Mouse (Mus musculus) limb, embryonic 14.5 days (tissue): Measurements from ENCODE around the gene Gpr162. TPM values are rescaled to one million over a fixed set of nuclear protein-coding genes. Genes with fewer than 3 reads are reported as not detected.

Experiments used
- ATAC-seq: fragments of 200-750 bp; cut with Nextera tagmentation; 2 replicates; pipeline ENCODE4 v1.8.0; 2017; ENCODE audit warnings: low read depth, moderate number of reproducible peaks, moderate TSS enrichment; ENCODE audit not compliant: low FRiP score
- DNase-seq: peaks from one replicate; pipeline ENCODE4 v3.0.0-alpha.2; 2015; ENCODE audit warnings: low spot score
- H3K27ac ChIP-seq: fragments of 300-500 bp; sonication (generic); replicated peaks from 2 replicates; pipeline ENCODE4 v1.5.1; 2014; ENCODE audit warnings: low read depth, mild to moderate bottlenecking, low read length, moderate library complexity, mixed read lengths
- H3K27me3 ChIP-seq: fragments of 300-500 bp; sonication (generic); 2 replicates; pipeline ENCODE4 v1.6.1; 2014; ENCODE audit warnings: low read length, mixed read lengths; ENCODE audit not compliant: control insufficient read depth, insufficient read depth
- H3K36me3 ChIP-seq: fragments of 300-500 bp; sonication (generic); 2 replicates; pipeline ENCODE4 v1.6.1; 2014; ENCODE audit warnings: mild to moderate bottlenecking, low read length, moderate library complexity, mixed read lengths; ENCODE audit not compliant: control insufficient read depth, insufficient read depth
- H3K4me1 ChIP-seq: fragments of 300-500 bp; sonication (generic); 2 replicates; pipeline ENCODE4 v1.6.1; 2014; ENCODE audit warnings: antibody characterized with exemption, low read length, mixed read lengths; ENCODE audit not compliant: control insufficient read depth, insufficient read depth
- H3K4me2 ChIP-seq: fragments of 300-500 bp; sonication (generic); replicated peaks from 2 replicates; pipeline ENCODE4 v1.6.1; 2014; ENCODE audit warnings: low read depth, mild to moderate bottlenecking, low read length, moderate library complexity; ENCODE audit not compliant: severe bottlenecking
- H3K4me3 ChIP-seq: fragments of 300-500 bp; sonication (generic); replicated peaks from 2 replicates; pipeline ENCODE4 v1.5.1; 2014; ENCODE audit warnings: low read length
- H3K9ac ChIP-seq: fragments of 300-500 bp; sonication (generic); 2 replicates; pipeline ENCODE4 v1.6.1; 2014; ENCODE audit warnings: mild to moderate bottlenecking, low read depth, low read length, moderate library complexity; ENCODE audit not compliant: severe bottlenecking
- H3K9me3 ChIP-seq: fragments of 300-500 bp; sonication (generic); 2 replicates; pipeline ENCODE4 v1.6.1; 2016; ENCODE audit warnings: low read length; ENCODE audit not compliant: control insufficient read depth
- POLR2A ChIP-seq: fragments of 200-500 bp; IDR thresholded peaks from 2 replicates; pipeline ENCODE4 v1.8.0; 2012; ENCODE audit warnings: inconsistent platforms, mild to moderate bottlenecking, moderate library complexity, borderline replicate concordance; ENCODE audit not compliant: insufficient read depth, insufficient read length; ENCODE audit errors: extremely low read depth
- WGBS: fragments of 180-500 bp; shearing (Covaris S2); extraction: QIAGEN DNeasy Blood & Tissue Kit; methylation state at CpG from one replicate; pipeline ENCODE4 v1.1.7; 2014; 5-methylcytosine and 5-hydroxymethylcytosine counted together
- polyA plus RNA-seq, 2 experiments: library from polyadenylated mRNA; depleted of rRNA in 1 of 2; stranded (reverse) in 1 of 2; unstranded in 1 of 2; fragments of >200 nt; fragmentation: Nextera tagmentation in 1 of 2; extraction: Ambion mirVana in 1 of 2; gene quantifications; 2 replicates each; pipeline versions ENCODE4 v1.2.1 to v1.2.3; 2012 to 2014

The Gpr162 gene
- polyA plus RNA-seq, 2 experiments, result 2.1 to 7.5 TPM

DNA sequence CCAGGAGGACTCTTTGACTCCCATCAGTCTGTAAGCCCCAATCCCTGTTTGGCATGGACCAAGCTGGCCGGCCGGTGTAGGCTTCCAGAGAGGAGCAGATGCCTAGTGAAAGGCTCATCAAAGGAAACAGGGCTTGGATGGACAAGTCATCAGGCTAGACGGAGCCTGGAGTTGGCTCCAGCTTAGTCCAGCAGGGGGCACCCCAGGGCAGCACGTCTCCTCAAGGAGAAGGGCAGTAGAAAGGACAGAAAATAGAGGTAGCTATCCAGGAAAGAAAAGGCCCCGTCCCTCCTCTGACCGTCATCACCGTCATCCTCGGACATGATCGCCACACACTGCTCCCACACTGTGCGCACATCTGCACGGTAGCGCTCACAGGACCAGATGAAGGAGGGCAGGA lies 4.1 kb downstream of the Gpr162 start:
- no peak overlapping the region for H3K4me2 ChIP-seq
- no peaks in the 10 kb centered on the region for H3K9me3 ChIP-seq
- WGBS, result 9% methylated on average over 12 of the region's 12 CpGs
- peaks cover 15% of the 10 kb centered on the region for H3K36me3 ChIP-seq
- TF ChIP-seq POLR2A, result no peak
- DNase-seq (peak; percentile 80), ATAC-seq (no peak)
- no peak overlapping the region for H3K9ac ChIP-seq
- no peak overlapping the region for H3K4me3 ChIP-seq
- no peak overlapping the region for H3K27ac ChIP-seq
- H3K27me3 ChIP-seq, result no peaks in the 10 kb centered on the region
- H3K4me1 ChIP-seq, result peaks cover 29% of the 10 kb centered on the region

DNA sequence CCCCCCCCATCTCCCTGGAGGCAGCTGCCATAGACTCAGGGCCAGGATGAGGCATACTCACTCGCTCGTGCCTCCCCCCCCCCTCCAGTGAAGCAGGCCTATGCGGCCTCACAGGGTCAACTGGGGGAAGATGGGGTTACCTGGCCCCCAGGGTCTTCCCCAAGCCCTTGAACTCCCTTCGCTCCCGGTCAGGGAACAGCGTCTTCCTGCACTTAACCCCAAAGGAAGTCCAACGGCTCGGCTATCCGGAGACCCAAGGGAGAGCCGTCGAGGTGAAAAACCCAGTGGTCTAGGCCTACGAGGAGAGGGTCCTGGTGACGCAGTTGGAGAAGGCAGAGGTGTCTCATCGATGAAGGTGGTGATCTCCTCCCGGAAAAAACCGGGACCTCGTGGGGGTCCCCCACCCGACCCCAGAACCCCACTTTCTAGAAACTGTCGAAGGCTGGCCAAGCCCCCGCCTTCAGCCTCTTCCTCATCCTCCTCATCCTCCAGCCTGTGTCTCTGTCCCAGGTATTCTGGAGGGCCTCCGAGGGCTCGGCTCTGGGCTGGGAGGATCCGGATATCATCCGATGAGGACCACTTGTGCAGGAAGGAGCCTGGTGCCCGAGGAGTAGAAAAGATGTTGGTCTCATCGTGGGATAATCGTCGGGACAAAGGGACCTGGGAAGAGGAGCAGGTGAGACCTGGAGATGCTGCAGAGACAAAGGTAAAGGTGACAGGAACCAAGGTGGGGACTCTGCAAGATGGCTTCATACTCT lies 5.0 kb downstream of the Gpr162 start:
- H3K4me2 ChIP-seq, result peak overlapping the region; percentile 68
- 79% methylated on average over 28 of the region's 28 CpGs for WGBS
- H3K27me3 ChIP-seq, result no peaks in the 10 kb centered on the region
- DNase-seq, result no peak
- peak overlapping the region; percentile 85 for H3K4me3 ChIP-seq
- no peak for TF ChIP-seq POLR2A
- no peak for ATAC-seq
- no peaks in the 10 kb centered on the region for H3K9me3 ChIP-seq
- H3K27ac ChIP-seq, result no peak overlapping the region
- H3K9ac ChIP-seq, result peak overlapping the region; percentile 98; the same call in 1 of the 2 replicates
- H3K36me3 ChIP-seq, result peaks cover 24% of the 10 kb centered on the region
- H3K4me1 ChIP-seq, result peaks cover 29% of the 10 kb centered on the region

DNA sequence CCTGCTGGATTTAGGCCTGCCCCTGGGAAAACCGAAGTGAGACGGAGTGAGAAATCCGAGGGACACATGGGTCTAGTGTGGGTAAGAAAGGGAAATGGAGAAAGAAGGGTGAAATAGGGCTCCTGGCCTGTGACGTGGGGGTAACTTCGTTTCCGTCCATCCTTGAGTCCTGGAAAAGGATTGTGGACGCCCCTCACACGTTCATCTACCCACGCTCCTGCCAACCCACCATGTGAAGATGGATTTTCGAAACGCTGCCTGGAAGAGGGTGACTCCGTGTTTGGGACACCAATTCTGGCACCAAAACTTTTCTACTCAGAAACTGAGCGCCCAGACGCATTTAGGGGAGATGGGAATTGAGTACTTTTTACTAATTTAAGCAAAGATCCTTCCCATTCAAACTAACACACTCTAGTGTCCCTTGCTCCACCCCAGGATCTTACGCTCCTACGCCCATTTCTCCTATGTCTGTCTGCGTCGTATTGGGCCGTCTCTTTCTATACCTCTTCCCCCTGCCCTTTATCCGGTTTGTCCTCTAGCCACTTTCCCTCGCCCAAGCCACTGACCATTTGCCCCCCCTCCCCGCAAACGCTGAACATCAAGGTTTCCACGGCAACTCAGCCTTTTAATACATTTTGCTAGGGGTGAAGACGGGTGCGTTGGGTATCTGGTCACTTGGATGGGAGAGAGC lies 5.8 kb downstream of the Gpr162 start:
- Histone ChIP-seq H3K9ac (peak overlapping the region; percentile 98), H3K4me2 (peak overlapping the region; percentile 68), H3K9me3 (no peaks in the 10 kb centered on the region), H3K27me3 (no peaks in the 10 kb centered on the region), H3K27ac (peak overlapping the region; percentile 99), H3K4me3 (peak overlapping the region; percentile 85), H3K36me3 (peaks cover 31% of the 10 kb centered on the region), H3K4me1 (peaks cover 25% of the 10 kb centered on the region)
- no peak for TF ChIP-seq POLR2A
- no peak for ATAC-seq
- DNase-seq, result no peak
- 22% methylated on average over 26 of the region's 26 CpGs for WGBS

DNA sequence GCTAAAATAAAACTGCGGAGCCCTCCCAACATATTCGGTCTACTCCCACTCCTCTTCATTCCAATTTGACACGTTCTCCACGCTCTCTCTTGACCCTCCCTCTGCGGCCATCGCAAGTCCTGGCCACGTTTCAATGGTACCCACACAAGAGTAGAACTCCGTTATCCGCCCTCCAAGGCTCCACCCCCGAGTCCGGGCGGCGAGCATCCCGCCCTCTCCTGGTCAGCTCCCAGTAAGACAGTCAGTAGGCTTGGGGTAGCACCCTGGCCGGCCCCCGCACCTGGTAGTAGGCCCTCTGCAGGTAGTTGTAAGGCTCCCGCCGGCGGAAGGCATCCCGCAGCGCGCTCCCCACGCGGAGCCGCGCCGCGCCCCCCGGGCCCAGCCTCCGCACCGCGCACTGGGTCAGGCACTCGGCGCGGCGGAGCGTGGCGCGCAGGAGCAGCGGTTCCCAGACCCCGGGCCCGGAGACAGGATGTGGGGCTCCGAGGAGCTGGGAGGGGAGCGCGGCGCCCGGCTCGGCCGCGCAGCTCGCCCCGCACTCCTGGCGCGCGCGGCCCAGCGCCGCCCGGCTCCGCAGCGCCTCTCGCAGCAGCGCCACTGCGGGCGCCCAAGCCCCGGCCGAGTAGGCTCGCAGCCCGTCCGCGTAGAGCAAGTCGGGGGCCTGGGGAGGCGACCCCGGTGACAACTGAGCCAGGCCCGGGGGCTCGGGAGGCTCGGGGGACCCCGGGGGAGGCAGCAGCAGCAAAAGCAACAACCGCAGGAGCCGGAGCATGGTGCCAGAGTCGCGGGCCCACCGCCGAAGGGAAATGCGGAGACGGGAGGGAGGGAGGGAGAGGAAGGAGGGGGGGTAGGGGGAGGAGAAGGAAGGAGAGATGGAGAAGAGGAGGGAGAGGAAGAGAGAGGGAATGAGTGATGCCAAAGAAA lies 6.6 kb downstream of the Gpr162 start, which contains the start of gene P3h3:
P3h3 (minus strand) TSS at position 837 of the 924 bp plus-strand sequence.
- peak; percentile 82; the same call in 1 of the 2 replicates for TF ChIP-seq POLR2A
- peak within 1 kb of the TSS; percentile 99 for H3K27ac ChIP-seq
- no peaks in the 10 kb centered on the region for H3K9me3 ChIP-seq
- H3K27me3 ChIP-seq, result no peaks in the 10 kb centered on the region
- peaks cover 39% of the 10 kb centered on the region for H3K36me3 ChIP-seq
- DNase-seq, result peak; percentile 88
- peak; percentile 89 for ATAC-seq
- peak within 1 kb of the TSS; percentile 68 for H3K4me2 ChIP-seq
- H3K4me3 ChIP-seq, result peak within 1 kb of the TSS; percentile 85
- H3K9ac ChIP-seq, result peak within 1 kb of the TSS; percentile 98
- peaks cover 17% of the 10 kb centered on the region for H3K4me1 ChIP-seq
- 1% methylated on average over 59 of the region's 86 CpGs for WGBS

DNA sequence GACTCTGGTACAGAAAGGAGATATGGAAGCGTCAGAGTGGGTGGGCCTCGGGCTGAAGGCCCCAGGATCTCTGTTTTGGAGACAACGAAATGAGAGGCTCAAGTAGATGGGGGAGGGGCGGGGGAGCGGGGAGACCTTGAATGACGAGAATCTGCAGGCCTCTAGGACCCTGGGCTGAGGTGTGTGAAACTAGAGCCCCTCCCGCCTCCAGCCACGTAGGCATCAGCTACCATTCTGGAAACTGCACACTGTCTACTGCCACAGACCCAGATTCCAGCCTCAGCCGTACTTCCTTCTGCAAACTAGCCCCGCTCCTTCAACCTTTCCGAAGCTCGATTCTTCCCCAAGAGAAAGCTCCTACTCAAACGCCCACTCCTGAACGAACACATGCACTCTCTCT lies 7.5 kb downstream of the Gpr162 start:
- Histone ChIP-seq H3K36me3 (peaks cover 48% of the 10 kb centered on the region), H3K4me2 (peak overlapping the region; percentile 68), H3K4me3 (peak overlapping the region; percentile 85), H3K27me3 (no peaks in the 10 kb centered on the region), H3K27ac (peak overlapping the region; percentile 99), H3K4me1 (peaks cover 17% of the 10 kb centered on the region), H3K9me3 (no peaks in the 10 kb centered on the region), H3K9ac (peak overlapping the region; percentile 98)
- ATAC-seq (peak; percentile 70), DNase-seq (peak; percentile 84)
- TF ChIP-seq POLR2A, result peak; percentile 31; the same call in 1 of the 2 replicates
- WGBS, result 7% methylated on average over 12 of the region's 14 CpGs
